Mouse (Mus musculus): Measurements from ENCODE around the gene Lrrc3b.

Lrrc3b gene

DNA sequence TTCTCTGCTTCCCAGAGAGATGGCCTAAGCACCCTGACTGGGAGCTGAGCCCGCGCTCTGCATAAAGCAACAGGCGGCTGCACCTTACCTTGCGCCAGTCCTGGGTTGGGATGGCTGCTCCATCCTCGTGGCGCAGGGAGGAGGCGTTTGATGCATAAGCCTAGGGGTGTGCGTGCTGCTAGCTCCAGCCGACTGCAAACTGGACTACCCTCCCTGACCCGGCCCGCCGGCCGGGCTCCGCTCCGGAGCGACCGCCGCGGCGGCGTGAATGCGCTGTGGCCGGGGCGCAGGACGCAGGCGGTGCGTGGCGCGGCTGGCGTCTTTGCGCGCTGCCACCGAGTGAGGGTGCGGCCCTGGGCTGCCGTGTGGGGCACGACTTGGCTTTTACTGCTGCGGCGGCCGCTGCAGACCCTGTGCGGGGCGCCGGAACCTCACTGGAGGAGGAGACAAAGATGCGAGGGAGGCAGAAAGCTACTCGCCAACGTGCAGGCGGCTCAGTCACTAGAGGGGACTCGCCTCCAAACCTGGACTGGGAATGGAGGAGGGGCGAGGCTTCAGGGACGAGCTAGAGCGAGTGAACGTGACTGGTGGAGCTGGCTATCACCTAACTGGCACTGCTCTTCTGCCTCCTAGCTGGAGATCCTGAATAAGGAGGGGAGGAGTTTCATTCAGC, at the start of gene Lrrc3b:
Gene Lrrc3b, minus strand, starts transcription at position 503 of the 673 bp plus-strand sequence.
- DNase-seq (ENCODE audit: low spot score), result no peak

DNA sequence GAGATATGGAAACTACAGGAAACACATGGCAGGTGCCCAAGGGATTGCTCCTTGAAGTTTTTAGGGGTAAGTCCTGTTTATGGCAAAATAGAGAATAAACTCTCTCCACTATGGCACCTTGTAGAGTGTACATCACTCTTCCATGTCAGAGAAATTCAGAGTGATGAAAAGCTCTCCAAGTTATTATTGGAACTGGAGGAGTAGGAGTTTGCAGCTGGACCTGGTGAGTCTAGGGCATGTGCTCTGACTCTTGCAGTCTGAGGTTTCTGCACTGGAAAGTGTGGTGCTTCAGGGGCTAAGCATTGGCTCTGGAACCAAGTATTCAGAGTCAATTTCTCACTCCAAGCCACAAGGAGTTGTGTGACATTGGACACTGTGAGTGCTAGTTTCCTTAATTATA, 38.9 kb upstream of the Lrrc3b start:
- DNase-seq (ENCODE audit: low spot score), result no peak

DNA sequence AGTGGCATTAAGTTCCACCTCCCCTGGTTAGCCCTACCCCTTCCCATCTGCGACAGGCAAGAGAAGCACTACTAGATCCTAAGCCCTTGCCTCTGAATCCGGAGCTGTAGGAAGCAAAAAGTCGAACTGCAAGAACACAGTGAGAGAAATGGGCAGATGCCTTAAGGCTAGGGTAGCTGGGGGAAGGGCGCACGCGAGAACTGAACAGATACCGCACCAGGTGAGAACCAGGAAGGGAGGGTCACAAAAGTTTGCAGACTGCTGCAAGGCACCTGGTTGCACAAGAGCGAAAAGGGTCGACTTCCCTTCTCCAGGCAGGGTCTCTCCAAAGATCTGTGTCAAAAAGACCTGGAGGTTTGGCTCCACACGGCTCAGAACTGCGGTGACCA, 697 bp downstream of the Lrrc3b start:
- no peak for DNase-seq (ENCODE audit: low spot score)

DNA sequence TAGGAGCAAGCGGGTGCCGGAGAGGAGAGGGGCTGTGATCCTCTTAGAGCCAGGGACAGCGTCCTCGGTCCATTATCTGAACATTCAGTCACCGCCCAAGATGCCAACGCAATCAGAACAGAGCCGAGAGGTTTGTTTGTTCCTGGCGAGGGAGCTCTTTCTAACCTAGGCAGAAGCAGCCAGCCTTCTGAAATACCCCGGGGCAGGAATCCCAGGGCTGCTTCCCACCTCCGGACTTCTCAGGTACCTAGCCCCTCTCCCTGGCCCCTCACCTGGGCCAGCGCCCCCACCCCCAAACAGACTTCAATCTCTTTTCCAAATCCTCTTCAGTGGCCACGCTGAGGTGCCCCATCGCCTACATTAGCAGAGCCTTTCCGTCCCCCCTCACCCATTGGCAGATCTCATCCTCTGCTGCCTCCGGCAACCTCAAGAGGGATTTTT, 1.3 kb downstream of the Lrrc3b start:
- no peak for DNase-seq (ENCODE audit: low spot score)

DNA sequence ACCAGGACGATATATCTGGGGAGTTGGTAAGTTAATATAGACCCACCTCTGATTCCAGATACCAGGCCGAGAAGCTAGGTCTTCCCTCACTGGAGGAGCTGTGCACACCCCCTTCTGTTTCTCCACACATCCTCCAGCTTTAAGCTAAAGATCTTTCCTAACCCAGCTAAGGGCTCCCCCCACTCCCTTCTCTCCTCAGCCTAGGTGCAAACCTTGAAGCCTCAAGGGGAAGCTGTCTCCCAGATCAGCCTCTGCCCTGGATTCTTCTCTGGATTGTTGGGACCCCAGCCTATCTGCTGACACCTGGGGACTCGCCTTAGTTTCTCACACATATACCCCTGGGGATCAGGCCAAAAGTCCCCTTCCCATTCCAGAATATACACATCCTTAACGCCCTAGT, 1.7 kb downstream of the Lrrc3b start:
- DNase-seq (ENCODE audit: low spot score), result no peak

DNA sequence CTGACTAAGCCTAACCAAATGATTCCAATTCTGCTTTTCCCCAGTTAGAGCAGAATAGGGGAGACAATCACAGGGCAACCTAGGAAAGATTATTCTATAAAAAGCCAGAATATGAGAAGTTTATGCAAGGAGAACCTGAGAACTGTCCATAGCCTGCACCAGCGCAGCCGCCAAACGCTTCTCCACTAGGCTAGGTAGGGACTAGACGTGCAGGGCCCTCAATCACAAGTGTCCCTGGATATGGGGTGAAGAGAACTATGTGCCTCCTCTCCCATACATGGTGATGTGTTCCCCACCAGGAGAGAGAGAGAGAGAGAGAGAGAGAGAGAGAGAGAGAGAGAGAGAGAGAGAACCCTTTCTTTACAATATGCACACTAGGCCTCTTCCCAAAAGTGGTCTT, 2.2 kb downstream of the Lrrc3b start:
- DNase-seq (ENCODE audit: low spot score), result no peak

DNA sequence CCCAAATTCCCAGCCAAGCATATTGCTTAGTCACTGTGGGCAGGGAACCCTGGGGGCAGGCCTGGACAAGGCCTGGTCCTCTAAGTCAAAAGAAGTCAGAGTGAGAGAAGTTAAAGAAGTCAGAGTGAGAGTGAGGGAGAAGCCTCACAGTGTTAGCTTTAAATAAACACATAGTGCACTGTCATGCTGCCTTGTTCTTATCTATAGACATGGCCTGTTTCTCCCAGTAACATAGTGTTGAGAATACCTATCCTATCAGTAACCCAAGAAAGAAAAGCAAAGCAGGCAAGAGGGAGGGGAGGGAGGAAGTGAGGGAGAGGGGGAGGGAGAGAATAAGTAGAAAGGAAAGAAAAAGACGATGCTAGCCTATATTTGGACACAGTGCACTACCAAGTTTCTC, 6.4 kb downstream of the Lrrc3b start:
- no peak for DNase-seq (ENCODE audit: low spot score)

DNA sequence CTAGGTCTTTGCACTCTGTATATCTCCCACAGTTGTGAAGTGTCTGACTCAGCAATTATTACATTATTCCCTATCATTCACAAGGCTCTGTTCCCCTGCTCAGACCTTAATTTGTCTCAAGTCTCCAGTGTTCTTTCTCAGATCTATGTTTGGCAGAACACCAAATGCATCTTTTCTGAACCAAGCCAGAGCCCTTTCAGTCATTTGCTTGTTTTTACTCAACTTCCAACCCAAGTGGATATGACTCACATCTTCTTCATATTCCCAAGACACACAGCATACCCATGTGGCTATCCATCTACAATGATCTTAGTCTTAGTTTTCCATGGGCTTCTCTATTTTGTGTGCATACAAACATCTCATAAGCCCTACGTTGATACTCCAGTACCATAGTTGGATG, 17.2 kb downstream of the Lrrc3b start:
- no peak for DNase-seq (ENCODE audit: low spot score)

DNA sequence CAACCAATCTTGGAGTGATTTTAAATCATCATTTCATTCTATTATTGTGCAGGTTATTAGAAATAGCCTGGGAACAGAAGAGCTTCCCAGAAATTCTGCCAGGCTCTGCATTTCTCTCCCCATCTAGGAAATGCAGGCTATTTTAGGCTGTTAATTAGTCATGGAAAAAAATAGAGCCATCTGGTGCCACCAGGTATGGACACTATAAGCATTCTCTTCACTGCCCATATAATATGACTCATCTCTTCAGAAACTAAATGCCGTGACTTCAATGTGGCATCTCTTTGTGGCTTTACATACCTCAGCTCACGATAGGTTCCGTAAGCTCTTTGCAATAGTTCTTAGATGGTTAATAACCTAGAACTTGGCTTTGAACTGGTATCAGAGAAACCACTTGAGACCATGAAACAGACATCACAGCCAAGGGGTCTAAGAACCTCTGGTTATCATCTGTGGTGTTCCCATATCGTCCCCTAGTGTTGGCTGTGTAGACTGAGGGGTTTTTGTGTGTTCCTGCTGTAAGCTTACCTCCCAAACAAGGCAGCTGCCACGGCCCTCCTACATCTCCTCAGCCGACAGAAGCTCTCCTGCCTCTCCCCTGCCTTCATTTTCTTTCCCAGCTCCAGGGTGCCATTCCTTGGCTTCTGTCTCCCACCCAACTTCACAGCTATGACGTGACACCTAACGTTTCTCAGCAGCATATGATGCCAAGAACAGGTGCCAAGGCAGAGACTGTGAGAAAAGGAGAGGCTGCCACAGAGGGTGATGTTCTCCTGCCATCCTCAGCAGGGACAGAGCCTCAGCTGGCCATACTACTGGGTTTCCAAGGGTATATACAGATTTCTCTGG, 27.9 kb downstream of the Lrrc3b start:
- DNase-seq (ENCODE audit: low spot score), result no peak

DNA sequence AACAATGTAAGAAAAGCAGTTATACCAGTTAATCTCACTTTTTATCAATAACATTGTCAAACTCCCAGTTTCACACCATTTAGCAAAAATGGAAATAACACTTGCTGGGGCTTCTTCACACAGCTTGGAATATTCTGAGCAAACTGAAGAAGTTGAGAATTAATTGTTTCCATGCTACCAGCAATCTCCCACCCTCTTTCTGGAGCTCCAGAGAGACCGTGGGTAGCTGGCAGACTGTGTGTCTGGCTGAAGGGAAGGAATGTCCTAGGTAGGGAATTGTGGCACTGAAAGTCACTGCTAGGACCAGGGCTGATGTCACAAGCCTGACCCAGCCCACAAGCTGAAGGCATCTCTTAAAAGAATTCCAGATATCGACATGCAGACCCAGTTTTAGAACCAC, 53.3 kb downstream of the Lrrc3b start:
- no peak for DNase-seq (ENCODE audit: low spot score)

DNA sequence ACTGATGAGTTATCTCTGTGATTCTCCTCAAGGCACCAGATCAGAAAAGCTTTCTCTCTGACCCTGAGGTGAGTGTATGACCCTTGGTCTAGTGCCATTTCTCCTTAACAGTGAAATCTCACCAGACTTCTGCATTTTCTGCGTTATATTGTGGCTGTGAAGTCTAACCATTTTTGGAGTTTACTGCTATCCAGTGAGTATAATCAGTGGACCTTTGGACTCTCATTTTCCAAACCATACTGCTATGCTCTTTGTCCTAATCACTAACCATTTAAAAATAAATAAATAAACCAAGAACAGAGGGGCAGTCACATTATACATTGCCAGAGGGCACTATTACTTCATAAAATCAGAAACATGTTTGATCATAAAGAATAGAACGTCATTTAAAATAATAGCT, 53.8 kb downstream of the Lrrc3b start:
- no peak for DNase-seq (ENCODE audit: low spot score)

DNA sequence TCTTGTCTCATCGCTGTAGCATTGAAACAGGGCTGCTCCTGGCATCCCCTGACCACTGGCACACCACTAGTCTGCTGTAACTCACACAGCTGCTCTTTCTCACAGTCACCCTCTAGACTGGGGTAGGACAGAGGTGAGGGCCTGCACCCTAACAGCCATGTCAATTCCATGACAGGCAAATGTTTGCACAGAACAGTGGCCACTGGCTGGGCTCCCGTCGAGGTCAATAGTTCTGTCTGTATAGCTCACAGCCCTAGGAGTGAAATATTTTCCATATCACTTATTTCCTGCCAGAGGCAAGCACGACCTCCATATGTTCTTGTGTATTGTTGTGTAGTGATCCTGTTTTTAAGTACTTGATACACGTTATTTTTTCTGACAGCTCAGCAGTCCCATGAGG, 54.3 kb downstream of the Lrrc3b start:
- DNase-seq (ENCODE audit: low spot score), result no peak

DNA sequence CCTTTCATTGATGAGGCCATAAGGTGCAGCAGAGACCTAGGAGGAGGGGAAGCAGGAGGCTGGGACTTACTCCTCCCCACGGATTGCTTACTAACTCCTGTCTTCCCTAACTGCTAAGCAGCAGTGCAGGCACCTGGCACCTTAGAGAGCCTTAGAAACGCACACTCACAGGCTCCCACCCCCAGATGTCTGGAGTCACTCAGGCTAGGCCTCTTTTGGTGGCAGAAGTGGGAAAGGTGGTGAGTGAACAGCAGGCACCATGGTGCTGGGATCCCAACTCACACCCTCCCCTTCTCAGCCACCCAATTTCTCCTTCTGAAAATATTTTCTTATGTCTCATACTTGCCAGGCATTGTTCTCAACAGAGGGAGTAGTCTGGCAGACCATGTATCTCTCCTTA, 55.7 kb downstream of the Lrrc3b start:
- no peak for DNase-seq (ENCODE audit: low spot score)

DNA sequence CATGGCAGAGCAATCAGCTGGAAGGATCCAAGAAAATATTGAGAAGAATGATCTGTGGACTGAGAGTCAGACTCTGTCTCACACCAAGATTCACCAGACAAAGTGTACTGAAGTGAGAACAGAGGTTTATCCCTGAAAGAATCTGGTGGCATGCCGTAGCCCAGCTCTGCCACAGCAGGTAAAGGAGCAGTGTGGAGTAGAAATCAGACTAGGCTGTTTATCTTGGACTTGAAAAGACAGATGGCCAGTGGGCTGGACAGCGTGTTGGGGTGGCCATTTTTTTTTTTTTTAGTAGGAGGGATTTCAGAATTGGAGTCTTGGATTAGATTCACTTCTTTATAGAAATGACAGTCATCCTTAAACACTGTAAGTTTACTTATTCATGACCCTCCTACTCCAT, 61.4 kb downstream of the Lrrc3b start:
- no peak for DNase-seq (ENCODE audit: low spot score)

DNA sequence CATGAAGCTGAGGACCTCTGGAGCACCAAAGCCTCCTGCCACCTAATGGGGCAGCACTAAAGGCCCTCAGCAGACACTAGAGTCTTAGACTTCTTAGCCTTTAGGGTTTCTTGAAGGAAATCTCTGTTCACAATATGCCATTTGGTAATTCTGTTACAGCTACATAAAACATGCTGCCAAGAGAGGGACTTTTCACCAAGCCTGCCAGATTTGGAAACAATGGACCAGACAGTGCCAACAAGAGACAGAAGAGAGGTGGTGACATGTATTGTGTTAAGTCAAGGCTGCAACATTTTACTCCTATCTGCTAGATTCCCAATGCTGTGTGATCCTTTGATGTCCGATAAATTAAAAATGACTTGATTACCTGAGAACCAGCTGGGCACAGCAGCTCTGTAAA, 62.0 kb downstream of the Lrrc3b start:
- no peak for DNase-seq (ENCODE audit: low spot score)

DNA sequence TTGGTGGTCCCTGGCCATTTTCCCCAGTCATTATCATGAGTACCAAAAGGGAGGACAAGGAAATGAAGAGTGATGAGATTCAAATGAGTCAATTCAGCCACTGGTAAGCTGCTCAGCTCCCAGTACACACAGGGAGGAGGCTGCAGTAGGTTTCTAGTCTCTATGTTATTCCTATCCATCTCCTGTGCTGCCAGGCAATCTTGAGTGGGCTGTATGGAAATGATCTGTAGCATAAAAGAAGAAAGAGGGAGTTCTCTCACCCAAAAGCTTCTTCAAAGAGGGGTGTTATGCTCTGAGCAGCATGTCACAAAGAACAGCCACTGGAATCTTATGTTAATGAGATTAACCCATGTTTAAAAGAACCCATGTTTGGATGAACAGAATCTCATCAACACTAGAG, 64.5 kb downstream of the Lrrc3b start:
- no peak for DNase-seq (ENCODE audit: low spot score)

DNA sequence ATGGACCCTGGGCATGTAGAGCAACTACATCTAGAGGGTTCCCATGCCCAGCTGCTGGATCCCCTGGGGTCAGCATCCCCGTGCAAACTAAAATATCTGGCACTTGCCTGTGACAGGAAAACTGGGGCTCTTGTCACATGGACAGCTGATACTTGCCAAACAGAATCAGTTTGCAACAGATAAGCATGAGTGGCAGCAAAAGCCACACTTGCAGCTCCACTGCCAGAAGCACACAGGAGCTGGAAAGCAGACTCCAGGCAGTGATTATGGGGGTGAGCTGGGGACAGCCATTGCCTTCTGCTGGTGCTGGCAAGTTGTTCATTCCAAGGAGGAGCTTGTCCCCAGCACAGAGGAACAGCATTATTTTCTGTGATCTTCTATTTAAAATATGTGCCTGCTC, 65.8 kb downstream of the Lrrc3b start:
- no peak for DNase-seq (ENCODE audit: low spot score)

DNA sequence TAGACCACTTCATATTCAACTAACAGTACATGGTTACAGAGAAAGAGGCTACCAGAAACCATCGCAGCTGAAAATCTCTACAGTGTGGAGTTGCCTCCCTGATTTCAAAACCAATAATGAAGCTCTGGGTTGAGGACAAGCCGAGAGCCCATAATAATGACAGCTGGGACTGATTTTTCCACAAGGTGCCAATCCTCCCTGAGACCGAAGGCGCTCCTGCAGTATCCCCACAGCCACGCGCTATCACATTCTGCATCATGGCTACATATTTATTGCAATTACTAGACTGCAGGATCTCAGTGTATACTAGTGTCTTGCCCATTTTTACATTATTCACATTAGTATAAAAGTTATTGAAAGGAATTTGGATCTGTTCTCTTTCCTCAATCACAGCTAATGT, 73.7 kb downstream of the Lrrc3b start:
- DNase-seq (ENCODE audit: low spot score), result no peak

DNA sequence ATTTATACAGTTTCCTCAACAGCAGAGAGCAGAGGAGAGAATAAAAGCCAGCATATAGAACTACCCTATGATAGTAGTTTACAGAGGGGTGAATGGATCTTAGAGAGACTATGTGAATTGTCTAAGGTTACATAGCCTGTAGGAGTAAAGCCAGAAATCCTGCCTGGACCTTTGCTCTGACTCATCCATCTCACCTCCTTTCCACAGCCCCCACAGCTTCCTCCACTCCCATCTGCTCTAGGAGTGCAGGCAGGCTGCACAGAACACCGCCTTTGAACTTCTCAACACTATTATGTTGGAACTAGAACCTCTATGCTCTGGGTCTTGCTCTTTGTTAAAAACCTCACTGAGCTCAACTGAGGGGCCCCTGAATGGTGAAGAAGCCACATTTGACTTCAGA, 78.9 kb downstream of the Lrrc3b start:
- no peak for DNase-seq (ENCODE audit: low spot score)

DNA sequence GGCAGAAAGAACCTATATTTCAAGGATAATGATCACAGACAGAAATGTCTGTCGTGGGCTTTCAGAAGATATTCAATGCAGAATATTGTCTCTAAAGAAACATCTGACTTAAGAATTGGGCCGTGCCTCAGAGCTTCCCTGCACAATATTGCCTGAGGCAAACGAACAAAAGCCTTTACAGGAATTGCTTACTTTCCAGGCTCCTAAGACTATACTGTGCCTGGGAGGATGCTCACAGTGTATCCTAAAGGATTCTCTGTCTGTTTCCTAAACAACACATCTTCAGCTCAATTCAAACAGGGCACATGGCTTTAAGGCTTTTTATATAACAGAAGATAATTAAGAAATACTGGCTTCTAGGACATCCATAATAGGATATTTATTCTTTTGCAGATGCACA, 79.7 kb downstream of the Lrrc3b start:
- no peak for DNase-seq (ENCODE audit: low spot score)

DNA sequence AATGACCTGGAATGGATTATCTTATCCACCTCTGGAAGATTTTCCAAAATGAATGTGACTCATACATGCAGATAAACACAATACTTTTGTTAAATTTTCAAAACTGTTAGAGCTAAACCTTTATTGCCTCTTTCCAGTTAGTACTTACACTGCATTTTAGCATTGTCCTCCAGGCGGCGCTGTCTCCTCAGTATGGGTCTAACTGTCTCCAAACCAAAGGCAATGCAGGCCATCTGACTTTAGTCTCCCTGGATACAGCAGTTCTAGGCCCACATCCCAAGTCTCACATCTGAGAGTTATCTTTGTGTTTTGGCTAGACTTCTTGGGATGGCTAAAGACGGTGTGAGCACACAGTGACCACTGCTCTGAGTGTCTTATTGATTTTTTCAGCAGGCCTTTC, 83.3 kb downstream of the Lrrc3b start:
- DNase-seq (ENCODE audit: low spot score), result peak; percentile 54

DNA sequence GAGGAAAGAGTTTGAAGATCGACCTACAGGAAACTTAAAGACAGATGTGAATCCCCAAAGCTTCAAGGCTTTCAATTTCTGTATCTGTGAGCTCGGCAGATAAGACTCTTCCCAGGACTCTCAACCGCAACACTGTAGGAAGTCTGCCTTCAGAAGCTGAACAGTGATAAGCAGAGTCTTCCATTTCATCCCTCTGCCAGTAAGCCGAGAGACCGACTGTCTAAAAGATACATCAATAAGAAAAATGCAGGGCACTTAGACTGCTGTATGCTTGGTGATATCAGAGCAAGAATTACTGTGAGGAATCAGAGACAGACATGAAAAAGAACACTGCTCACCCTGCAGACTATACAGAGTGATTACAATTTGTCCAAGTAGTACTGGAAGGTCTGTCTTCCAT, 84.5 kb downstream of the Lrrc3b start:
- DNase-seq (ENCODE audit: low spot score), result no peak

DNA sequence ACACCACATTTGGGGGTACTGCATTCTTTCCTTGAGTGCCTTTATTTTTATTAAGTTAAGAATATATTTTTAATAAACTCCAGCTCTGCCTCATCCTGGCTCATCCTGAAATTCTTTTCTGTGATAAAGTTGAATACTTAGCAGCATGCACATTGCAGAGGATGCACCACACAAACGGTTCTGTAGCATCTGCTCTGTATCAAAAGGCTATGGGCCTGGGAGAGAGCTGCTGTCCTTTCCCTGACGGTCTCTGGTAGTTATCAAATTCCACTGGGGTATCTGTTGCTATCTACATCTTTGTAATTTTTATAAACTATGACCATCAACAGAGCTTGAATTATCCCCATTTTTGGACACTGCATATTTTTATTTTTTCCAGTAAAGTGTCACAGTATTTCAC, 105.7 kb downstream of the Lrrc3b start:
- no peak for DNase-seq (ENCODE audit: low spot score)

DNA sequence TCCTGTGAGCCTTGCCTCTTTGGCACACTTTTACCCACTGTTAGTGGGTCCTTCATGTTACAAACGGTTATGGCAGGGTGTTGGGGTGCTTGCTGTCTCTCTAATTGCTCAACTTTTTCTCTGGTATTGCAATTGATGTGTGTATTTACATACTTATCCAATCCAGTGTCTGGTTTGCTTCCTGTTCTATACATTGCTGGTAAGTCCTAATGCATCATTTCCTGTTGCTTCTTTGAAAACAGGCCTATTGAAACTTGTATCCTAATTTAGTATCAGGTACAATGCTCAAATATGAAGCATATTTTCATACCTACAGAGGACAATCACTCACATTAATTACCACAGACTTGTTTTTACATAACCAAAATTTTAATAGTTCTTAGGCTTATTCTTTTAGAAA, 107.4 kb downstream of the Lrrc3b start:
- DNase-seq (ENCODE audit: low spot score), result no peak
